9 mouse cellular contexts compared by ENCODE assay signal in genomic region chr10:93070121-93070898, GRCm38 (mm10). TPM values are rescaled to one million over a fixed set of nuclear protein-coding genes. Genes with fewer than 3 reads are reported as not detected.
DNase-seq lines count a peak whose midpoint lies in the region; ATAC-seq and TF ChIP-seq lines count a peak whose summit lies in the region.
"Had no signal": no experiment of that assay in that cellular context is flagged by ENCODE, and none has a peak within 500 bp of the region (broad histone marks: within the 10 kb centered on the region; RNA-seq: fewer than 3 reads in every experiment).

No protein-coding gene starts in this region.

- H3K9ac ChIP-seq in lung, postnatal 0 days (replicated peaks; ENCODE audit: low read depth): no peak overlapping the region
- H3K9ac ChIP-seq: limb, embryonic 15.5 days had no signal

- WGBS in lung, postnatal 0 days: 54% methylated on average over 9 of the region's 9 CpGs

- TF ChIP-seq EP300 in lung, postnatal 0 days (IDR thresholded peaks at IDR 0.05): peak; percentile 67; the same call in 1 of the 2 replicates

- H3K27me3 ChIP-seq in lung, postnatal 0 days (replicated peaks; ENCODE audit: insufficient read depth, low read length): no peaks in the 10 kb centered on the region
- no peaks in the 10 kb centered on the region for H3K27me3 ChIP-seq in splenic B cell, adult 2 months (ENCODE audit: control insufficient read depth, insufficient read depth, low read length, poor library complexity, severe bottlenecking)
- H3K27me3 ChIP-seq: limb, embryonic 15.5 days had no signal

- peak; percentile 61 for ATAC-seq in lung, postnatal 0 days

- H3K36me3 ChIP-seq in lung, postnatal 0 days (ENCODE audit: insufficient read depth, low read length): no peaks in the 10 kb centered on the region
- no peaks in the 10 kb centered on the region for H3K36me3 ChIP-seq in splenic B cell, adult 2 months (ENCODE audit: control insufficient read depth, insufficient read depth, low read length, poor library complexity, severe bottlenecking)
- H3K36me3 ChIP-seq: limb, embryonic 15.5 days had no signal

- H3K9me3 ChIP-seq in lung, postnatal 0 days (ENCODE audit: low read length): no peaks in the 10 kb centered on the region
- H3K9me3 ChIP-seq: limb, embryonic 15.5 days had no signal

- H3K4me2 ChIP-seq in lung, postnatal 0 days (replicated peaks; ENCODE audit: low read depth, low read length): no peak overlapping the region
- H3K4me2 ChIP-seq: limb, embryonic 15.5 days had no signal

- intact Hi-C loops in gastrocnemius, postnatal 14 days (cut with DNase I; ENCODE audit: low total_unique reads): loop anchor here (10.0 kb wide), 1 partner anchor 214 kb away; no protein-coding TSS in a partner anchor

- DNase-seq in cerebellum, adult 18-20 months: peak; percentile 11 to 19
- no peak for DNase-seq in cerebellum, adult 11-12 months
- DNase-seq in 416B (ENCODE audit: low read depth): peak; percentile 100
- peak; percentile 56 to 77 for DNase-seq in adrenal gland, postnatal 36 days
- peak; percentile 25 for DNase-seq in gastrocnemius, postnatal 14 days
- peak; percentile 65 for DNase-seq in kidney, postnatal 10 days
- DNase-seq in lung, postnatal 0 days (ENCODE audit: low spot score): peak; percentile 80
- peak; percentile 99 for DNase-seq in splenic B cell, adult 2 months (ENCODE audit: low read depth, low spot score)

- H3K4me3 ChIP-seq in lung, postnatal 0 days (ENCODE audit: low read depth, low read length): no peak overlapping the region
- H3K4me3 ChIP-seq: limb, embryonic 15.5 days had no signal

- H3K4me1 ChIP-seq in lung, postnatal 0 days (ENCODE audit: insufficient read depth, low read depth, low read length): no peaks in the 10 kb centered on the region; the same call in 1 of the 2 replicates

- peak; percentile 80 for TF ChIP-seq CTCF in lung, postnatal 0 days (IDR thresholded peaks at IDR 0.05)

- peak overlapping the region; percentile 76 for H3K27ac ChIP-seq in lung, postnatal 0 days (ENCODE audit: low read length)
- H3K27ac ChIP-seq: limb, embryonic 15.5 days had no signal

RNA-seq across cellular contexts. Expression of gene Cfap54, which starts 11.1 kb away (rescaled TPM):
- total RNA-seq in adrenal gland, postnatal 36 days (2021): 1 to 10 TPM; 5.5 TPM
- 1 to 10 TPM in 1 of 2 experiments, under 1 TPM in 1; 0.66 to 1.4 TPM for total RNA-seq in gastrocnemius, postnatal 14 days (2021)
- 5.4 and 6.2 TPM in 2 replicates for polyA plus RNA-seq in lung, postnatal 0 days (2015; fragmentation: Nextera tagmentation; extraction: Ambion mirVana)
